Mouse (Mus musculus) myocyte (in vitro differentiated cells): Measurements from ENCODE around the gene Jmjd6.

Experiments
- CEBPB ChIP-seq: IDR thresholded peaks from 2 replicates; pipeline ENCODE4 v1.6.1; 2011; ENCODE audit warnings: mild to moderate bottlenecking, moderate library complexity; ENCODE audit not compliant: poor library complexity, insufficient read depth, severe bottlenecking
- MYOG ChIP-seq, 3 experiments: IDR thresholded peaks; one replicate each; pipeline ENCODE4 v1.6.1; 2011; ENCODE audit warnings: control low read depth in 2 of 3, low read depth in 2 of 3, mild to moderate bottlenecking in 2 of 3; ENCODE audit not compliant: insufficient read length in 2 of 3, control insufficient read depth in 1 of 3, insufficient read depth in 1 of 3
- POLR2A ChIP-seq: IDR thresholded peaks from one replicate; pipeline ENCODE4 v1.6.1; 2011; ENCODE audit warnings: low read depth, mild to moderate bottlenecking, control low read depth, moderate library complexity; ENCODE audit not compliant: insufficient read length
- POLR2AphosphoS2 ChIP-seq: IDR thresholded peaks from one replicate; pipeline ENCODE4 v1.6.1; 2011; ENCODE audit warnings: low read depth, control low read depth; ENCODE audit not compliant: insufficient read length
- TCF12 ChIP-seq: IDR thresholded peaks from one replicate; pipeline ENCODE4 v1.6.1; 2011; ENCODE audit warnings: mild to moderate bottlenecking, control low read depth; ENCODE audit not compliant: poor library complexity, insufficient read depth, severe bottlenecking

DNA sequence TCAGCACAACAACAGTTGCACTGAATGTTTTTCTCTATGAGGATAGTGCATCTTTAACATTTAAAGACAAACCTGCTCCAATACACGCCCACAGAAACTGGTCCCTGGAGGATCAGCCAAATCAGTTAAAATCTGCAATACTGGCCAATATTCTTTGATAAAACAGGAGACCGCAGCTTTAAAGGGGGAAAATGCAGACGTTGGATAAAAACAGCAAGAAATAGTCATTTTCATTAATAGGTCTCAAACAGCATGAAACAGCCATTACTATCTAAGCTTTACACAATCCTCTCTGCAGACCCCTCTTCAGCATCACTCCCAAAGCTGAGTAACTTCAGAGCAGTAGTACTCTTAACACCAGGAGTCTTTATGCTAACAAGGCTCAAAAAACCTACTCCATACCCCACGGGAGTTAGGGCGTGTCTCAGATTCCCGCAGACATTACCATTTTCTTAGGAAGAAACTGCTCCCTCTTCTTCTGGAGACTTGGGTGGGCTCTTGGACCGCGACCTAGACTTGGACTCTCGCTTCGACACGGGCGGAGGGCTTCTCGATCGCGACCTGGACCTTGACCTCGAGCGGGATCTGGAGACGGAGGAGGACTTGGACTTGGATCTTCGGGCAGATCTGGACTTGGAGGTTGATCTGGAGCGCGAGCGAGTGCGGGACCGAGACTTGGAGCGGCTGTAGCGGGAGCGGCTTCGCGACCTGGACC is 8.5 kb upstream of the Jmjd6 start:
- TF ChIP-seq POLR2A = no peak
- no peak for TF ChIP-seq CEBPB
- TF ChIP-seq POLR2AphosphoS2 = no peak
- TF ChIP-seq TCF12 = no peak
- no peak for TF ChIP-seq MYOG (IDR thresholded peaks at IDR 0.05; ENCODE audit: control insufficient read depth in 1 of 3, insufficient read depth in 1 of 3, insufficient read length in 2 of 3, low read depth in 2 of 3)
